Mouse (Mus musculus) heart, adult 2 months (tissue): ENCODE data around the gene Ascc3. TPM values are rescaled to one million over a fixed set of nuclear protein-coding genes. Genes with fewer than 3 reads are reported as not detected.

Experiments used
- DNase-seq, 2 experiments: peaks; one replicate each; pipeline ENCODE4 v3.0.0; 2021
- H3K27ac ChIP-seq: fragments of 200-600 bp; 2 replicates; pipeline ENCODE4 v1.8.1; 2022
- H3K27me3 ChIP-seq: fragments of 200-500 bp; 2 replicates; pipeline ENCODE4 v1.6.1; 2012; ENCODE audit warnings: mild to moderate bottlenecking, low read length, inconsistent platforms, mixed read lengths; ENCODE audit not compliant: control insufficient read depth, insufficient read depth
- H3K36me3 ChIP-seq: fragments of 200-500 bp; 2 replicates; pipeline ENCODE4 v1.6.1; 2012; ENCODE audit warnings: low read length, inconsistent platforms; ENCODE audit not compliant: control insufficient read depth, insufficient read depth
- H3K4me1 ChIP-seq: fragments of 200-500 bp; 2 replicates; pipeline ENCODE4 v1.6.1; 2011; ENCODE audit warnings: low read length; ENCODE audit not compliant: control insufficient read depth, insufficient read depth
- H3K4me3 ChIP-seq: fragments of 200-600 bp; 2 replicates; pipeline ENCODE4 v1.8.1; 2022
- H3K79me2 ChIP-seq: fragments of 200-500 bp; replicated peaks from 2 replicates; pipeline ENCODE4 v1.6.1; 2012; ENCODE audit warnings: mild to moderate bottlenecking, inconsistent platforms, low read length, moderate library complexity, mixed read lengths; ENCODE audit not compliant: control insufficient read depth, insufficient read depth
- H3K9ac ChIP-seq: fragments of 200-500 bp; 2 replicates; pipeline ENCODE4 v1.6.1; 2012; ENCODE audit warnings: low read depth, mild to moderate bottlenecking, control low read depth, inconsistent platforms, low read length, mixed read lengths
- CTCF ChIP-seq: fragments of 200-600 bp; IDR thresholded peaks from 2 replicates; pipeline ENCODE4 v1.8.1; 2022; ENCODE audit warnings: antibody characterized with exemption, mild to moderate bottlenecking, moderate library complexity
- EP300 ChIP-seq: fragments of 200-500 bp; IDR thresholded peaks from 2 replicates; pipeline ENCODE4 v1.6.1; 2011; ENCODE audit warnings: low read depth, low read length, control low read depth; ENCODE audit not compliant: insufficient read depth
- POLR2A ChIP-seq: fragments of 200-500 bp; IDR thresholded peaks from 2 replicates; pipeline ENCODE4 v1.6.1; 2011; ENCODE audit warnings: mild to moderate bottlenecking, low read depth, low read length, control low read depth; ENCODE audit not compliant: insufficient read depth
- WGBS: fragments of 180-500 bp; shearing (Covaris S2); methylation state at CpG from one replicate; pipeline ENCODE4 v1.1.7; 2018; 5-methylcytosine and 5-hydroxymethylcytosine counted together
- intact Hi-C: fragments of 180-260 bp; cut with DNase I; formaldehyde crosslinking; loops from one replicate; pipeline ENCODE4 v1.15.1; 2025
- polyA plus RNA-seq: library from polyadenylated mRNA; depleted of rRNA; stranded (reverse); fragments of >200 nt; gene quantifications from 2 replicates; pipeline ENCODE4 v1.2.3, GENCODE M21; 2012
- total RNA-seq, 2 experiments: library from RNA; stranded (reverse); gene quantifications; 2 replicates each; pipeline ENCODE4 v1.2.3; 2021

The Ascc3 gene
- total and polyA plus RNA-seq, 3 experiments = 5.9 to 12.1 (median 11.0) TPM

GRCm38 (mm10) chr10:50876952-50877351 lies 284.5 kb downstream of the Ascc3 start:
- Histone ChIP-seq H3K27ac (no peak overlapping the region), H3K27me3 (no peaks in the 10 kb centered on the region), H3K4me3 (no peak overlapping the region), H3K9ac (no peak overlapping the region), H3K36me3 (no peaks in the 10 kb centered on the region), H3K79me2 (no peaks in the 10 kb centered on the region), H3K4me1 (no peaks in the 10 kb centered on the region)
- DNase-seq = no peak
- no peak for TF ChIP-seq EP300
- TF ChIP-seq POLR2A = no peak
- TF ChIP-seq CTCF = no peak
- WGBS = 82% methylated on average over 5 of the region's 5 CpGs
- intact Hi-C loops = no loop called here

- no peaks in the 10 kb centered on the region for H3K36me3 ChIP-seq
- H3K27me3 ChIP-seq = peaks cover 2% of the 10 kb centered on the region; the same call in 1 of the 2 replicates
- H3K27ac ChIP-seq = no peak overlapping the region
- intact Hi-C loops = loop anchor here (10.0 kb wide), 1 partner anchor 523 kb away; no protein-coding TSS in a partner anchor
- DNase-seq = no peak
- no peak for TF ChIP-seq EP300
- TF ChIP-seq POLR2A = no peak
- TF ChIP-seq CTCF = peak; percentile 48
- no peak overlapping the region for H3K4me3 ChIP-seq
- no peaks in the 10 kb centered on the region for H3K79me2 ChIP-seq
- H3K9ac ChIP-seq = no peak overlapping the region
- WGBS = 26% methylated on average over 2 of the region's 2 CpGs
- H3K4me1 ChIP-seq = no peaks in the 10 kb centered on the region
These were observed 289.1 kb downstream of the Ascc3 start for GRCm38 (mm10) chr10:50881476-50882069.

GRCm38 (mm10) chr10:50882366-50882765 lies 289.9 kb downstream of the Ascc3 start:
- Histone ChIP-seq H3K27me3 (peaks cover 2% of the 10 kb centered on the region; the same call in 1 of the 2 replicates), H3K4me3 (no peak overlapping the region), H3K4me1 (no peaks in the 10 kb centered on the region), H3K36me3 (no peaks in the 10 kb centered on the region), H3K9ac (no peak overlapping the region), H3K27ac (no peak overlapping the region), H3K79me2 (no peaks in the 10 kb centered on the region)
- TF ChIP-seq POLR2A = no peak
- TF ChIP-seq CTCF = no peak
- no peak for TF ChIP-seq EP300
- no peak for DNase-seq
- WGBS = 85% methylated on average over 2 of the region's 2 CpGs
- intact Hi-C loops = loop anchor here (10.0 kb wide), 1 partner anchor 522 kb away; no protein-coding TSS in a partner anchor

- TF ChIP-seq EP300 (no peak), CTCF (no peak), POLR2A (no peak)
- no peaks in the 10 kb centered on the region for H3K36me3 ChIP-seq
- H3K27me3 ChIP-seq = peaks cover 2% of the 10 kb centered on the region; the same call in 1 of the 2 replicates
- DNase-seq = no peak
- no peak overlapping the region for H3K4me3 ChIP-seq
- intact Hi-C loops = loop anchor here (10.0 kb wide), 1 partner anchor 518 kb away; no protein-coding TSS in a partner anchor
- H3K27ac ChIP-seq = no peak overlapping the region
- H3K4me1 ChIP-seq = no peaks in the 10 kb centered on the region
- no peak overlapping the region for H3K9ac ChIP-seq
- WGBS = 53% methylated on average over 4 of the region's 4 CpGs
- no peaks in the 10 kb centered on the region for H3K79me2 ChIP-seq
These were observed 293.8 kb downstream of the Ascc3 start for GRCm38 (mm10) chr10:50886305-50886704.

- H3K79me2 ChIP-seq = no peaks in the 10 kb centered on the region
- TF ChIP-seq EP300 = no peak
- no peak for TF ChIP-seq POLR2A
- TF ChIP-seq CTCF = no peak
- no peaks in the 10 kb centered on the region for H3K36me3 ChIP-seq
- intact Hi-C loops = no loop called here
- no peak overlapping the region for H3K27ac ChIP-seq
- H3K27me3 ChIP-seq = peaks cover 24% of the 10 kb centered on the region
- no peak overlapping the region for H3K4me3 ChIP-seq
- no peak for DNase-seq
- H3K4me1 ChIP-seq = no peaks in the 10 kb centered on the region; the same call in 1 of the 2 replicates
- no peak overlapping the region for H3K9ac ChIP-seq
- 23% methylated on average over 6 of the region's 6 CpGs for whole genome bisulfite sequencing
These were observed 298.2 kb downstream of the Ascc3 start for GRCm38 (mm10) chr10:50890621-50891020.

- 3% methylated on average over 26 of the region's 26 CpGs for WGBS
- Histone ChIP-seq H3K36me3 (no peaks in the 10 kb centered on the region), H3K9ac (no peak overlapping the region), H3K27me3 (peaks cover 26% of the 10 kb centered on the region), H3K27ac (no peak overlapping the region), H3K79me2 (no peaks in the 10 kb centered on the region), H3K4me3 (no peak overlapping the region), H3K4me1 (no peaks in the 10 kb centered on the region; the same call in 1 of the 2 replicates)
- intact Hi-C loops = no loop called here
- no peak for TF ChIP-seq CTCF
- no peak for TF ChIP-seq EP300
- TF ChIP-seq POLR2A = no peak
- no peak for DNase-seq
These were observed 299.6 kb downstream of the Ascc3 start for GRCm38 (mm10) chr10:50891876-50892711.
